ENCODE assay signal across 8 mouse cellular contexts in the genomic region with DNA sequence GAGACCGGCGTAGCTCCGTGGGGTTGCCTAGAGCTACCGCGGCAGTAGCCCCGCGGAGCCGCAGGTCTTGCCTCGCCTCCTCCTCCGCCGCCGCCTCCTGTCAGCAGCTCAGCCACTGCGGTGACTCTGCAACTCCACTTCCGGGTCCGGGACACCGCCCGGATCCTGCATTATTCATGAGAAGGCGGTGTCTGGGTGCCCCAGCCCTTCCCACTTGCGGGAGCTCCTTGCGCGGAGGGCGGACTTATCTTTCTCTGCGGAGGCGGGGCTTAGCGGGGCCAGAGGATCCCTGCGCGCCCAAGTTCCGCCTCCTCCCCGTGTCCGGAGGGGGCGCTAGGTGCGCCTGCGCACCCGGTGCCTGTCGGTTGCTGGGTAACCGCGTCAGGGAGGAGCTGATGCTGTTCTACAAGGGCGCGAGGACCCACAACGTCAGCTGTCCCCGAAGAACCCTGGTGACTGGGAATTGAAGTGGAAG. TPM values are rescaled to one million over a fixed set of nuclear protein-coding genes. Genes with fewer than 3 reads are reported as not detected.
DNase-seq lines count a peak whose midpoint lies in the region; ATAC-seq and TF ChIP-seq lines count a peak whose summit lies in the region.

A gene (minus strand): TSS at position 128 of the 475 bp plus-strand sequence.
A gene (plus strand): TSS at position 365 of the 475 bp plus-strand sequence.

- TF ChIP-seq CTCF in bone marrow, adult 2 months (IDR thresholded peaks at IDR 0.05; ENCODE audit: control insufficient read depth, insufficient read depth, low read length): peak; percentile 55; the same call in 1 of the 2 replicates
- TF ChIP-seq CTCF in midbrain, postnatal 0 days (IDR thresholded peaks at IDR 0.05): peak; percentile 78

- peak; percentile 99 for DNase-seq in 416B (ENCODE audit: low read depth)
- peak; percentile 99 for DNase-seq in heart, adult 8-10 months (ENCODE audit: low spot score)
- peak; percentile 99 for DNase-seq in kidney, adult 9 months
- DNase-seq in limb, embryonic 14.5 days (ENCODE audit: low spot score): peak; percentile 96
- DNase-seq in midbrain, postnatal 0 days (ENCODE audit: low spot score): peak; percentile 99
- DNase-seq in spleen, postnatal 14 days (ENCODE audit: low spot score in 2 of 2): peak; percentile 86 to 92

- peak; percentile 73; the same call in 1 of the 2 replicates for TF ChIP-seq POLR2A in bone marrow, adult 2 months (IDR thresholded peaks at IDR 0.05; ENCODE audit: borderline replicate concordance, control insufficient read depth, low read depth, low read length)
- no peak for TF ChIP-seq POLR2A in limb, embryonic 14.5 days (IDR thresholded peaks at IDR 0.05; ENCODE audit: borderline replicate concordance, extremely low read depth, insufficient read depth, insufficient read length)

- H3K9me3 ChIP-seq in embryonic facial prominence, embryonic 15.5 days (replicated peaks): no peaks in the 10 kb centered on the region
- H3K9me3 ChIP-seq in limb, embryonic 14.5 days (ENCODE audit: control insufficient read depth, low read length): no peaks in the 10 kb centered on the region
- no peaks in the 10 kb centered on the region for H3K9me3 ChIP-seq in midbrain, postnatal 0 days (ENCODE audit: low read length)

- peak within 1 kb of the TSS; percentile 48; the same call in 1 of the 2 replicates for H3K27ac ChIP-seq in bone marrow, adult 2 months (ENCODE audit: control insufficient read depth, insufficient read depth, low read depth, low read length, poor library complexity)
- H3K27ac ChIP-seq in embryonic facial prominence, embryonic 15.5 days (replicated peaks): peak within 1 kb of the TSS; percentile 60
- no peak within 1 kb of the TSS for H3K27ac ChIP-seq in limb, embryonic 14.5 days (replicated peaks; ENCODE audit: low read depth, low read length)
- peak within 1 kb of the TSS; percentile 93 for H3K27ac ChIP-seq in midbrain, postnatal 0 days (ENCODE audit: low read depth, low read length)

- peak within 1 kb of the TSS; percentile 50 for H3K9ac ChIP-seq in embryonic facial prominence, embryonic 15.5 days
- H3K9ac ChIP-seq in limb, embryonic 14.5 days (ENCODE audit: low read depth, low read length, severe bottlenecking): peak within 1 kb of the TSS; percentile 62
- peak within 1 kb of the TSS; percentile 96 for H3K9ac ChIP-seq in midbrain, postnatal 0 days (replicated peaks; ENCODE audit: low read length, poor library complexity, severe bottlenecking)

- H3K27me3 ChIP-seq in embryonic facial prominence, embryonic 15.5 days: peaks cover 25% of the 10 kb centered on the region
- peaks cover 16% of the 10 kb centered on the region for H3K27me3 ChIP-seq in limb, embryonic 14.5 days (ENCODE audit: control insufficient read depth, insufficient read depth, low read length)
- H3K27me3 ChIP-seq in midbrain, postnatal 0 days (ENCODE audit: insufficient read depth, low read length): no peaks in the 10 kb centered on the region

- no peaks in the 10 kb centered on the region; the same call in 1 of the 2 replicates for H3K4me1 ChIP-seq in bone marrow, adult 2 months (ENCODE audit: control insufficient read depth, insufficient read depth, low read length)
- peaks cover 21% of the 10 kb centered on the region for H3K4me1 ChIP-seq in embryonic facial prominence, embryonic 15.5 days
- peaks cover 8% of the 10 kb centered on the region for H3K4me1 ChIP-seq in limb, embryonic 14.5 days (ENCODE audit: control insufficient read depth, insufficient read depth, low read length)
- peaks cover 25% of the 10 kb centered on the region for H3K4me1 ChIP-seq in midbrain, postnatal 0 days (ENCODE audit: insufficient read depth, low read length)

- peak within 1 kb of the TSS; percentile 93 for H3K4me2 ChIP-seq in embryonic facial prominence, embryonic 15.5 days (replicated peaks)
- peak within 1 kb of the TSS; percentile 91 for H3K4me2 ChIP-seq in limb, embryonic 14.5 days (replicated peaks; ENCODE audit: low read depth, low read length, severe bottlenecking)
- H3K4me2 ChIP-seq in midbrain, postnatal 0 days (ENCODE audit: low read depth, low read length, poor library complexity, severe bottlenecking): peak within 1 kb of the TSS; percentile 77

- under 1% methylated on average over 41 of the region's 41 CpGs for WGBS in bone marrow, adult 2 months
- WGBS in embryonic facial prominence, embryonic 15.5 days: under 1% methylated on average over 41 of the region's 41 CpGs
- WGBS in limb, embryonic 14.5 days: under 1% methylated on average over 40 of the region's 41 CpGs
- under 1% methylated on average over 29 of the region's 41 CpGs for WGBS in midbrain, postnatal 0 days

- H3K4me3 ChIP-seq in bone marrow, adult 2 months (replicated peaks; ENCODE audit: control insufficient read depth, low read depth, low read length): peak within 1 kb of the TSS; percentile 78
- peak within 1 kb of the TSS; percentile 79 for H3K4me3 ChIP-seq in embryonic facial prominence, embryonic 15.5 days (replicated peaks)
- H3K4me3 ChIP-seq in limb, embryonic 14.5 days (replicated peaks; ENCODE audit: low read length): peak within 1 kb of the TSS; percentile 69
- H3K4me3 ChIP-seq in midbrain, postnatal 0 days (ENCODE audit: low read depth, low read length): peak within 1 kb of the TSS; percentile 82

- peak; percentile 97 for ATAC-seq in embryonic facial prominence, embryonic 15.5 days (ENCODE audit: insufficient number of reproducible peaks, low FRiP score, low TSS enrichment, low read depth)
- ATAC-seq in limb, embryonic 14.5 days (ENCODE audit: low FRiP score, low read depth): peak; percentile 99
- ATAC-seq in midbrain, postnatal 0 days (ENCODE audit: low FRiP score): peak; percentile 96

- no peaks in the 10 kb centered on the region for H3K36me3 ChIP-seq in embryonic facial prominence, embryonic 15.5 days
- no peaks in the 10 kb centered on the region for H3K36me3 ChIP-seq in limb, embryonic 14.5 days (ENCODE audit: control insufficient read depth, insufficient read depth, low read length)
- H3K36me3 ChIP-seq in midbrain, postnatal 0 days (ENCODE audit: insufficient read depth, low read length): no peaks in the 10 kb centered on the region

RNA-seq across cellular contexts. Expression of the first gene that starts in this region (rescaled TPM):
- 6.9 and 17.8 TPM in 2 replicates for polyA plus RNA-seq in bone marrow, adult 2 months (2011; ENCODE audit: insufficient read depth, insufficient read length, low replicate concordance, missing spikeins)
- 3.2 and 3.6 TPM in 2 replicates for polyA plus RNA-seq in embryonic facial prominence, embryonic 15.5 days (2015; fragmentation: Nextera tagmentation; extraction: Ambion mirVana)
- 10 to 100 TPM; 12.3 to 16.5 (median 14.1) TPM for total RNA-seq in heart, adult 8-10 months (2022)
- 13.7 and 19.5 TPM in 2 replicates for polyA plus RNA-seq in limb, embryonic 14.5 days (2012; rRNA removed)
- 2.4 and 2.6 TPM in 2 replicates for polyA plus RNA-seq in limb, embryonic 14.5 days (2014; fragmentation: Nextera tagmentation; extraction: Ambion mirVana)
- 125 and 130 TPM in 2 replicates for total RNA-seq in midbrain, postnatal 0 days (2014; rRNA removed)
- polyA plus RNA-seq in midbrain, postnatal 0 days (2015; fragmentation: Nextera tagmentation; extraction: Ambion mirVana): 20.5 and 24.1 TPM in 2 replicates

RNA-seq across cellular contexts. Expression of the second gene that starts in this region (rescaled TPM):
- polyA plus RNA-seq in bone marrow, adult 2 months (2011; ENCODE audit: insufficient read depth, insufficient read length, low replicate concordance, missing spikeins): not detected in 2 replicates
- 3.3 and 4.6 TPM in 2 replicates for polyA plus RNA-seq in embryonic facial prominence, embryonic 15.5 days (2015; fragmentation: Nextera tagmentation; extraction: Ambion mirVana)
- 1 to 10 TPM; 1.7 to 6.2 (median 3.5) TPM for total RNA-seq in heart, adult 8-10 months (2022)
- 0.78 and 0.99 TPM in 2 replicates for polyA plus RNA-seq in limb, embryonic 14.5 days (2012; rRNA removed)
- 0.67 TPM in 1 of 2 replicates, not detected in the other for polyA plus RNA-seq in limb, embryonic 14.5 days (2014; fragmentation: Nextera tagmentation; extraction: Ambion mirVana)
- total RNA-seq in midbrain, postnatal 0 days (2014; rRNA removed): 1.7 and 6.1 TPM in 2 replicates
- 3.2 and 3.8 TPM in 2 replicates for polyA plus RNA-seq in midbrain, postnatal 0 days (2015; fragmentation: Nextera tagmentation; extraction: Ambion mirVana)
